Mouse (Mus musculus) kidney, adult 8-10 months (tissue): ENCODE measurements at regions not wholly inside any gene's neighbourhood (a gene's known extent, or its start where the extent isn't known, plus 50 kb on each side); places are given as distances from the start of the nearest gene placed in this dataset.
A peak's percentile ranks its signal among the peaks of the same experiment; 100 is the strongest.

Source experiments
- DNase-seq, 2 experiments: peaks; one replicate each; pipeline ENCODE4 v3.0.0; 2022

DNA sequence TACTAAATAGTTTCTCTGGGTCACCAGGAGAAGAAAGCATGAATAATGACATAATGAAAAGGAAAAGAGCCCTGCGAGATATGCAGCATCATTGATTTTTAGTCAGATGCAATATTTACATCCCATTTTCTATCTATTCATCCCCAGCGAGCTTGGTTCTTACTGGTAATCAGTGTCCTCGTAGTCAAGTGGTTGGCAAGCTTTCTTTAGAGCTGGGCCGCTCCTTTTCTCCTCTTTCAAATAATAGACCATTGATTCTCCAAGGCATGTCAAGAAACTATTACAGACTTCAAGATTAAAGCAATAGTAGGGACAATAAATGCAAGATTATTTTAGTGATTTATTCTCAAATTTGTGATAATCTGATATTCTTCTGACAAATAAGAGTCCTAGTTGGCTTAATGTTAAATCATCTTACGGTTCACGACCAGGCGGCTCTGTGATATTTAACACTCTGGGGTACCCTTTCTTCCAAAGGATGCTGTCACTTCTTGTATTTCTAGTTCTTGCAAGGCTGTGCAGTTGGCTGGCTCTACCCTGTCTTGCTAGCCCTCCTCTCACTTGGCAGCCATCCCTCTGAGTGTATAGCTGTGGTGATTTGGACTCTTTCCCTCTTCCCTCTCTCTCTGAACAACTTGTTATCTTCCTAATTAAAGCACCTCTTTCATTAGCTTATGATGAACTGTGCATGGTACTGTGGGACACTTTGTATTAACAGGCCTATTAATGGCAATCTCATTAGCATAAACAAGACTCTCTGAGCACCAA lies 185.6 kb upstream of the Usp25 start:
- DNase-seq: no peak

DNA sequence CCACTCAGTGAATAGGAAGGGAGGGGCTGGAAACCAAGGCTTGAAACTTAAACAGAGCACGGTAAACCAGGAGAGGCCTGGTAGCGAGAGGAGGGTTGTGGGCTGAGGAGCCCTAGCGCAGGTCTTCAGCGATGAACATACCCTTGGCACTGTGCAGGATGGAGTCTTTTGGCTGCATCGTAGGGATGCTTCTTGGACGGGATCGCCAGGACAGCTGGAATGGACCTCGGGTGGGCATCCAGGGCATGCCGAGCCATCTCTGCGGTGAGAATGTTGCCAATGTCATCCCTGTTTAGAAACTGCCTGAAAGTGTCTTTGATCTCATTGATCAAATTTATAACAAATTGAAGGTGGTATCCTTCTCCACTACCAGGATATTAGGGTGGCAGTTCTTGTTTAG lies 192.2 kb upstream of the Usp25 start:
- no peak for DNase-seq

DNA sequence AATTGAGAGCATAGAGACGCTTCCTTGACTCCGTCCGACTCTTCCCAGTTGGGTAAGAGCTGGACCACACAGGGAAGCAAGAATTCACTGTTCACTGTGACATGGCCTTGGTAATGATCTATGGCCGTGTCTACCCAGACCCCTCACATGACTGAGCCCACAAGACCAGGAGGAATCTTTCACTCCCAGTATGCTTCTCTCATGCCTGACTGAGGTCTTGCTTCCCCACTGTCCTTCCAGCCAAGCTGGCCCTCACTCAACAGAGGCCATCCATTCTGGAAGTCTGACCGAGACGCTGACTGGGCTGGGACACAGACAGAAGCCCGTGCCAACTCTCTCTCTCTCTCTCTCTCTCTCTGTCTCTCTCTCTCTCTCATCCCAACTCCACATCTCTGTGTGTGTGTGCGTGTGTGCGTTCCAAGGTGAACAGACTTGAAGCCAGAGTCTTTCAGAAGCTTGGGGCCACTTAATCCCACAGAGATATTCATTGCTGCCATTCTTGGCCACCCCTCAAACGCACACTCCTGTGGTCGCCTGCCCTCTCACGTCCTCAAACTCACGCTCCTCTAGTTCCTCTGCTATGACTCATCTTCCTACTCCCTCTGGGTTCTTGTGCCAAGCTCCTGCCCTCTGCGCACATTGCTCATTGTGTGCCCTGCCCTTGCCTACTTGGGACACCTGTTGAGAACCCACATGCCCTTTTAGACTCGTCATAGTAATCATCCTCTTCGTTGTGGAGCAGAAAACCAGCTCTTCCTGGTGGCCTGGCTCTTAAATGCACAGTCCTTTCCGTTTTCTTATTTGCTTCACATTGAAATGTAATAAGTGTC lies 197.2 kb upstream of the Usp25 start:
- DNase-seq: no peak

DNA sequence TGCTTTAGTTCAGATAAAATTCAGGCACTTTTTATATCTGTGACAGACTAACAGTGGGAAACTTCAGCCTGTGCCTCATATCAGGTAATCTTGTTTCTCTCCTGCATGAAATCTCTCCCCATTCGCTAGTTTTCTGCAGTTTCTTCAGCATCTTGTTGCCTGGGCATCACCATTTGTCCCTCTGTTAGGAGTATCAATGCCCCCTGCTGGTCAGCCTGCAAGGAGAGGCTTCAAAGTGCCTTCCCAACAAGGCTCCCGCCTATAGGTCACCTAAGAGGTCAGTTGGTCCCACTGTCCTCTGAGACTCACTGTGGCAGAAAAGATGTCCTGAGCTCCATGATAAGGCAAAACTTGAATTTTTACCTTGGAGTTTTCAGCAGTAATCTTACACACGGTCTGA lies 209.8 kb upstream of the Usp25 start:
- peak; percentile 23 to 56 for DNase-seq

DNA sequence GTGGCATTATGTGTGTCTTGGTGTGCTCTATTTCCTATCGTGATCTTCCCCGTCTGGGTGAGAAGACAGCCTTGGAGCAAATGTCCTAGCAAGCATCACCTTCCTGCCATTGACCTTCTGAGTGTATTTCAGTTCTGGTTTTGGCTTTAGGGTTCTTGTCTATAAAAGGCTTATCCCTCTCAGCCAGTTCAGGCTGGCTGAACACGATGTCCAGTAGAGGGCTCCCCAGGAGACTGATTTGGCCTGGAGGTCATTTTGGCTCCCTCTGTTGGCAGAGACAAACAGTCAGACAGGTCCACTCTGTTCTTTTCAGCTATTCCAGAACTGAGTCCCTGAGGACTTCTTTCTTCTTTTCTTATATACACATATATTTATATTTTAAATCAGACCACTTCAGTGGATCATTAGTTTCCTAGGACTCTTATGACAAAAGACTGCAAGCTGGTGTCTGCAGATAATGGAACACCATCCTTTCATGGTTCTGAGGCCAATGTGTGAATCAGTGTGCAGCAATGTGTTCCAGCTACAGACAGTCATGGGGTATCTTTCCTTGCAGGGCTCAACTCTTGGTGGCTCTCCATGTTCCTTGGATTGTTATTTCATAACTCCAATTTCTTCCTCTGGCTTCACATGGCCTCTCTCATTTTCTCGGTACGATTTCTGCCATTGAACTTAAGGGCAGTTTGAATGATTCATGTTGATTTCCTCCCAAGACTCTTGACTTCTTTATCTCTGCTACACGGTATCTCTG lies 226.9 kb upstream of the Usp25 start:
- DNase-seq: peak; percentile 57 to 80

DNA sequence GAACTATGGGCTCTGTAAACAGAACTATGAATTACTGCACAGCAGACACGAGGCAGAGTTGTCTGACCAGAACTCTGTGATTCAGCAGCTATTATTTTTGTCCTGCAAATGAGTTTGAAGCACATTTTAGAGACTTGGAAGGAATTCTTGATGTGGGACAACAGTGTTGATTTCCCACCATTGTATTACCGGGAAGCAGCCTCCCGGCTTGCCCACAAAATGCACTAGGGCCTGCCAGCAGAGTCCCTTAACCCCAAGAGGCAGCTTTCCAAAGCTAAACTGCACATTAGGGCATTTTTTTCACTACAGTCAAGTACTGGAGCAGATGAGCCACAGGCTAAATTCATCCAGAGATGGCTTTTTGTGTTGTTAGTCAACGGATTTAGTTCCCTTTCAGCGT lies 230.8 kb upstream of the Usp25 start:
- DNase-seq: no peak

DNA sequence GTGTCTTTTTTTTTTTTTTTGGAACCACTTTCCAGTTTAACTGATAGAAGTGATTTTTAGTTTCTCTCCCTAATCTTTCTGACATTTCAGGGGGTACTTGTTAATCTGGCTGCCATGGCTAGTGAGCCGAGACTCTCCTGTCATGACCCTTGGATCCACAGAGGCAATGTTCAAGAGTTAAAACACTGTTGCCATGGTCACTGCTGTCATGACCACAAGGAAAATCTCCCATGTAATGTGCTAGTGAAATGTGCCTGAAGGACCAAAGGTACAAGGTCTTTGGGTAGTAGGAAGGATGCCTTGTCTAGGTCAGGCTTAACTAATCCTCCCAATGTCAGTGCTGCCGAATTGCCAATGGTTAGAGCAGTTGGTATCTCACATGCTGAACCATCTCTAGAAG lies 237.7 kb upstream of the Usp25 start:
- peak; percentile 23 to 36 for DNase-seq

DNA sequence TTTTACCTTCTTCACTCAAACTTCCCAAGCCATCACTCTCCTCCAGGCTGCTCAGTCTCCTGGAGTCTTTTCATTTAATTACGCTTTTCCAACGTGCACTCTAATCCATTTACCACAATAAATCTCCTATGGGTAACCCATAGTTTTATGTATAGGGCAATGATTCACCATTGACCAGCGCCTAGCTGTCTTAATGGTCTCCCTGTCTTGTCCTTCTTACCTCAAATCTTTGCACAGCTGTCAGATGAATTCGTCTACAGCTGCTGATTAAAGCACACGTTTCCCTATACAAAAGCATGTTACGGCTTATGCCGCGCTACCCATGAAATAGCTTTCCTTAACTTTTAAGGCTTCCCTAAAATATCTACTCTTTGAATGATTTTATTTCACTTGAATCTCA lies 239.5 kb upstream of the Usp25 start:
- DNase-seq: no peak

DNA sequence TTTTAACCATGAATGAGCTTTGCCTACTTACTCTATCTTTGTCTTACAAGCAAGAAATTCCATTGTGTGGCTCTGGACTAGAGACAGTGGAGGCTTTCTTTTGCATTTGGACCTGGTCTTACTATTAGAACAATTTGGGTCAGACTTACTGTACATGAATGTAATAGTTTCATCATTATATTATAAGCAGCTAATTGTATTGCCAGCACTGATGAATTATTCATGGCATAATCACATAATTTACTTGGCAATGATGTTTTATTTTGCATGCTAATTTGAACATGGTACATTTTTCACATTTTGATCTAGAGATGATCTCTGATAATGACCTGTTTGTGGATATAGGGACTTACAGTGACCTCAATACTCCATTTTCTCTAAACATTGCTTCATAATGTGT lies 240.0 kb upstream of the Usp25 start:
- no peak for DNase-seq

DNA sequence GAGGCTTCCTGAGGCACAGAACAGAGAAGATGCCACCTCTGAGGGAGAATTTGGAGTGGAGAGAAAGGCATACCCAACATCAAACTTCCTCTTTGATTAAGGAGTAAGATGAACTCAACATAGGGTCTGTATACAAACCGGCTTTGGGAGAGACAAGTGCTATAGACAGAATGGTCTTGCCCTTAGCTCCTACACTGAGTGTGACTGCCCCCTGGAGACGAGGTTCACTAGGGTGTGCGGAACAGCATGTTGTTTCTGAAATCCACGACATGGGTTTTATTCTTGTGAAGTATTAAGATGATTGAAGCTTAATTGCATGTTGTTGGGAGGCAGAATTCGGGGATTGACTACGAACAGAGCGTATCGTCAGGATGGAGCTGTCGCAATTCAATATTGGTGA lies 244.9 kb upstream of the Usp25 start:
- DNase-seq: peak; percentile 24 to 63

DNA sequence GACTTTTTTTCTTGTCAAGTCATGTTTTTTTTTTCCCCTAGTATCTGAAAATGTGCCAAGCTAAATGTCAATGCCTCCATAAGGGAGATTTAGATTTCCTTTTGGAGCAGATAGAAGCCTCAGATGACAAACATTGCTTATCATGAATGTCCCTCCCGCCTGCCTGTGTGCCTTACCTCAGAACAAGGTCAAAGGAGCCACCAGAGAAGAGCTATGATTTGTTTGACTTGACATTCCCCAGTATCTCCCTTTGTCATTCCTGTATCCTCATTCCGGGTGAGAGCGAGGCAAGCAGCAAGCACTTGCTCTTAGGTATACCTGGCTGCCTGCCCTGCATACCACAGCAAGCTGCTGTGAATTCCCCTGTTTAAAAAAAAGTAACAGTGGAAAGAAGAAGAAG lies 246.9 kb upstream of the Usp25 start:
- peak; percentile 15 to 23 for DNase-seq

DNA sequence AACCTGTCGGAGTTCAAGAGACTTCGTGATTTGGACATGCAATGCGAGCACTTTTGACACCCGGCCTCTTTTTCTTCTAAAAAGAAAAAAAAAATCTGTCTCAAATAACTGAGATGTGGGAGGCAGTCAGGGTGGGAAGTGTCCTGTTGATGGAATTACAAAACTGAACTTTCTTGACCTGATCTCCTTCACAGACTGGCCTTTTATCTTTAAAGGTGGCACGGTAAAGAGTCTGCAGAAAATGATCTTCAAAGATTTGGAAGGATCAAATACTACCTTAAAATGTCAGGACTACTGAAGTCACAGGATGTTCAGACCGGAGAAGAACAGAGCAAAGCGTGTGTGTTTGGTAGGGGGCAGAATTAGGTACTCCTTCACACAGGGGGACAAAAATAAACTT lies 248.0 kb upstream of the Usp25 start:
- DNase-seq: peak in 1 of 2 experiments; percentile 27

DNA sequence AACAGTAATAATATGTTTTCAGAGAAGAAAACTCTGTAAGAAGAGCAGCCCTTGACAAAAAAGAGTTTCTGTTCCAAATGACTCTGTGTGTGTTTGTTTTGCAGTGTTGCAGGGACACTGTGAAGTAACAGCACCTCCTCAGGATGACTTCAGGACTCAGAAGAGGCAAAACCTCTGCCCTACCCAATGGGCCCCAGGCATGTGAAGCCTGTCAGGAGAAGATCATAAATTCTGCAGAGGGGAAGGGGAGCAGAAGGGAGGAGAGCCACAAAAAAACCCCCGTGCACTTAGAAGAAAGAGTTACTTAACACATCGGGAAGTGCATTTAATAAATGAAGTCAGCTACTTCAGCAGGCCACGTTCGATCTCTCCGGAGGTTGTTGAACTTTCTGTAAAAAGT lies 248.5 kb upstream of the Usp25 start:
- DNase-seq: no peak

DNA sequence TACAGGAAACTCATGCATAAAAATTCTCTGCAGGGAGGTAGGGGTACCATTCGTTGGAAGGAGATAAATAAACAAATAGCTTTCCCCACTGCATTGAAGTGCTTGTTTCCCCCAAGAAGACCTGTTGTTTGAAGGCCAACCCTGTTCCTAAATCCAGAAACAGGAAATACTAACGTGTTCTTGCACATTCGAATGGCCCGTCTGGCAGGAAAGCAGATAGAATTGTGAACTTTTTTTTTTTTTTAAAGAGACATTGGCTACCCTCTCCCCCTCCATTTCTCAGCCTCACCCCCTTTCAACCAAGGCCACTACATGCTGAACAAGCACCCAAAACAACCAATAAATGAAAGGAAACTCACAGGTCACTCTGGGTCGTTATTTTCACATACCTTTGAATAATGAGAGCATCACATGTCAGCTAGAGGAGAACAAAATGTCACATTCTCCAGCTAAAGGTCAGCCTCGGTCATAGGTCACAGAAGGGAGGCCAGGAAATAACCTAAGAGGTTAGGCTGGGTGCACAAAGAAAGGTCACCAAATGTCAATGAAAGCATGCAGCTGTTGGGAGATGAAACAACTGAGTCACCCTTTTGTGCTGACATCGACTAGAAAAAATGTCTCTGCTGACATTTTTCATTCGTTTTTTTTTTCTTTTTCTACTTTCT lies 250.8 kb upstream of the Usp25 start:
- DNase-seq: peak; percentile 71 to 78

DNA sequence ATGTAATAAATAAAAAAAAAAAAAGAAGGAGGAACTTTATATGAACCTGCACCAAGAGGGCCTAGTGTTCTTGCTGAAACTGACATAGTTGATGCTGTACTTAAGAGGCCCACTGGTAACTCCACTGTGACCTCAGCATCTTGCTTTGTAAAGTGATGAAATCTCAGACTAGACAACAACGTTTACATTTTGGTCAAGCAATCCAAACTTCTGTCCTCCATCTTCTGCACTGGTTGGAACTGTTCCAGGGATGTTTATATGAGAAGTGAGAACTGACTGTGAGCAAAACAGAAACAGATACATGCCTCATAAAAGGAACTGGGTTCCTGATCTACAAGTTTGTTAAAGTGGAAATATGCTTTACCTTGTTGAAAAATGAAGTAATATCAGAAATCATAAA lies 251.7 kb upstream of the Usp25 start:
- DNase-seq: no peak

DNA sequence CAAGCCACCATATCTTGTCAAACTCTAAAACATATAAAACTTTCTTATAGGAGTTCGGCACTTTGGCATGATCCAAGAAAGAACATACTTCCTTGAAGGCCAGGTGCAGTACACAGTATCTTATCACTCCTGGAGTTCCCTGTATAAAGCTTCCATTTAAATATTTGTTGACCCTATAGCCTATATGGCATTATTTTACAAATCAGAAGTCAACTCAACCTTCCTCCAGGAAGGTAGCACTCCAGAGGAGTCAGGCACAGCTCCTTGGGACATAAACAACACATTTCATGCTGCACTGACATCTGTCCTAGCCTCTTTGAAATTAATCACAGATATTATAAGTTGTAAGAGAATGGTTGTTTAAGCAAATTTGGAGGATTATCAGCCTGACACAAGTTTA lies 252.5 kb upstream of the Usp25 start:
- DNase-seq: no peak

DNA sequence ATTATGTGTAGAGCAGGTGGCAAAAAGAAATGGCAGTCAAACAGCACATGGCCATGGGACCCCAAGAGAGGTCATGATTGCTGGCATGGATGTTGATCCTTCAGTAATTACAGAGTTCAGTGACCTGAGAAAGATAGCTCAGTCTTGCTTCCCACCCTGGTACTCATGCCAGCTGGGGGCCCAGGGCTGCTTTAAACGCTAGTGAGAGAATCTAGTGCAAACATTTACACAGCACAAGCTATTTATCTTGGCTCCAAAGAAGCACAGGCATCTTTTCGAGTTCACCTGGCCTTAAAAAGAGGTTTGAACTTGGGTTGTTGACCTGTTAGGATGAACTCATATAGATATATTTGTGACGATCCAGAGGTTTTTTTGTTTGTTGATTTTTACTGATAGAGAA lies 258.6 kb upstream of the Usp25 start:
- DNase-seq: no peak

DNA sequence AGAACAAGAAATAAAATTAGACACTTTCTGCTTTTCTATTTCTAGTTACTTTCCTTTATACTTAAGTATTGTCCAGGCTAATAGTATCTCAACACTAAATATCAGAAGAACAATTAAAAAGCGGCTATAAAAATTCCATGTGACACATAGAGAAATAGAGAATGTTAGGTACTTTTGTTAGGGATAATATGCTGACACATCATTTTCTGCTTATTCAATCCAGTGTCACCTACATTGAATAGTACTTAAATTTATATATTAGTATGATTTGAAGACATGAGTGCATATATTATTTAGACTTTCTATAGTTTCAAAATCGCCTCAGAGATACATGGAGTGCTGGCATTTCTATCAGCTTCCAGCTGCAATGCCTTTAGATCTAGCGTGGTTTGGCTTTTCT lies 267.1 kb upstream of the Usp25 start:
- no peak for DNase-seq

DNA sequence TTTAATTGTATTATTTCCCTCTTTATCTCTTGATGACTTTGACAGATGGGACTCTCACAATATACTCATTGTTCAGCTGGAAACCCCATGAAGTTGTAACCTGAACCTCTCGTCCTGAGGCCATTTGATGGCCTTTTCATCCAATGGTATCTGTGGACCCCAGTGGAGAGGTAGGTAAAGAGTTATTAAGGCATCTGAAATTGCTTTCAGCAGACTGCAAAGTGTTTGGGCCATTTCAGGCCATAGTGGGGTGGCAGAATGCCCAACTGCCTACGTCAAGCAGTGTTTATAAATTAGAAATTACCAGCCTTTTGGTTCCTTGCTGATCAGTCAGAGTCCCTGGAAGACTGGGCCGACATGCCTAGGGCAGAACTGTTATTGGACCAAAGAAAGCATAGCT lies 272.4 kb upstream of the Usp25 start:
- DNase-seq: no peak

DNA sequence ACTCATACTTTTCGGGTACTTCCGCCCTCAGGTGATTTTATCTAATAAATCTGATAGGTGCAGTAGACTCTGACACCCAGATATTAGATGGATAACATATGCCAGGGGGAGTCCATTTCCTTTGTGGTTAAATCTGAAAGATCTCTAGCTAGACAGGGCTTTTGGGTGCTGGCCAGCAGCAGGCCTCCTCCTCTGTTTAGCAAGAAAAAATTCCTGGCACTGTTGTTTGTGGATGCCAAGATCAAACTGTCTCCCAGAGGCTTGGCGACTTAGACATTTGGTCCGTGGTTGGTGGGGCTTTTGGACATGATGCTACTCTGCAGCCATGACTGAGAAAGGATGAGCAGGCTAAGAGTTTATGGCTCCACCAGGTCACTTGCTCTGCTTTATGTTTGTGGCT lies 287.5 kb upstream of the Usp25 start:
- DNase-seq: no peak

DNA sequence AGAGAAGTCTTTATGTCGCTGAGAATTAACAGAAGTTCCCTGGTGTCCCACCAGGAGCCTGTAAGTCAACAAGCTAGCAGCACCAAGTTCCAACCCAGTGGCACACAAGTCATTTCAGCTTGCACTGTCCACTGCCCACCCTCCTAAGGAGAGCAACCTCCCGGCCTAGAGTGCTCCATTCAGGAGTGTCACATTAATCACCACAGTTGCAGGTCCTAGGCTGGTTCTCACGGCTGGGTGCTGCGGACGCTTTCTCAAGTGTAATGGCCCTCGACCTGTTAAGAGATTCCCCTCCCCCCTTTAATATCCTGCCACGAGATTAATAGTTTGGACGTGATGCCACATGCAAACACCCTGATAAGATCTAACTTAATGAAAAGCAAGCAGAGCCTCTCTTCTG lies 288.2 kb upstream of the Usp25 start:
- no peak for DNase-seq

DNA sequence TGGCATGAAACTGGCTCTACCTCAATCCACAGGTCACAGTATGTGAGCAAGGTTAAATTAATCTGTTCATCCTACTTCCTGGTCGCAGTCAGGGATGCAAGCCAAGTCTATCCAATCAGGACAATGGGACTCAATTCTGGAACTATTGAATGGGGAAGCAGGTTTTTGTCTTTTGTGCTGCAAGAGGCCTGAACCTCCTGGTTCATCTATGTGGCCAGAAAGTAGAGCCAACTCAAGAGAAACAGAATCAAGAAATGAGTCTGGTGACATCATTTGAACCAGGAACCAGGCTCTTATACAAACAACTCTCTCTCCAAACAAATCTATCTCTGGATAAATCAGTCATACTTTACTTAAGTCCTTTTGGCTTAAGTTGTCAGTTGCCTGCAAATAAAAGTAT lies 294.7 kb upstream of the Usp25 start:
- no peak for DNase-seq

DNA sequence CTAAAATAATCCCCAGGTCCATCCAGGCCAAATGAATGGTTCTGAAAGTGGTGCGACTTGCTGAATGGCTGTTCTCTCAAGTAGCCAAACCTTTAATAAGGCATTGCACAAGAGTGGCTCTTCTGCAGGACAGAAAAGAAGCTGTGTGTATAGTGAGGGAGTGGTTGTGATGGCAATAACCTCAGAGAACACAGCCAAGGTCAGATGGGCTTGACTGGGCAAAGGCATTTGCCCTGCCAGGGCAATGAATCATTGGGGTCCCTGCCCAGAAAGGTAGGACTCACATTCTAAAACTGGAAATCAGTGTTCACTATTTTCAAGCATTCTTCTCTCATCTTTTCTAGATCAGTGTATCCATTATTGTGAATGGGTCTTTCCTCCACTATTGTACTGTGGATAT lies 295.4 kb upstream of the Usp25 start:
- DNase-seq: no peak
